Mouse (Mus musculus) limb, embryonic 14.5 days (tissue): ENCODE measurements around the gene Cfap97d2. TPM values are rescaled to one million over a fixed set of nuclear protein-coding genes. Genes with fewer than 3 reads are reported as not detected.

Experiments
- ATAC-seq: fragments of 200-750 bp; cut with Nextera tagmentation; 2 replicates; pipeline ENCODE4 v1.8.0; 2017; ENCODE audit warnings: low read depth, moderate number of reproducible peaks, moderate TSS enrichment; ENCODE audit not compliant: low FRiP score
- DNase-seq: peaks from one replicate; pipeline ENCODE4 v3.0.0-alpha.2; 2015; ENCODE audit warnings: low spot score
- H3K27ac ChIP-seq: fragments of 300-500 bp; sonication (generic); replicated peaks from 2 replicates; pipeline ENCODE4 v1.5.1; 2014; ENCODE audit warnings: low read depth, mild to moderate bottlenecking, low read length, moderate library complexity, mixed read lengths
- H3K27me3 ChIP-seq: fragments of 300-500 bp; sonication (generic); 2 replicates; pipeline ENCODE4 v1.6.1; 2014; ENCODE audit warnings: low read length, mixed read lengths; ENCODE audit not compliant: control insufficient read depth, insufficient read depth
- H3K36me3 ChIP-seq: fragments of 300-500 bp; sonication (generic); 2 replicates; pipeline ENCODE4 v1.6.1; 2014; ENCODE audit warnings: mild to moderate bottlenecking, low read length, moderate library complexity, mixed read lengths; ENCODE audit not compliant: control insufficient read depth, insufficient read depth
- H3K4me1 ChIP-seq: fragments of 300-500 bp; sonication (generic); 2 replicates; pipeline ENCODE4 v1.6.1; 2014; ENCODE audit warnings: antibody characterized with exemption, low read length, mixed read lengths; ENCODE audit not compliant: control insufficient read depth, insufficient read depth
- H3K4me2 ChIP-seq: fragments of 300-500 bp; sonication (generic); replicated peaks from 2 replicates; pipeline ENCODE4 v1.6.1; 2014; ENCODE audit warnings: low read depth, mild to moderate bottlenecking, low read length, moderate library complexity; ENCODE audit not compliant: severe bottlenecking
- H3K4me3 ChIP-seq: fragments of 300-500 bp; sonication (generic); replicated peaks from 2 replicates; pipeline ENCODE4 v1.5.1; 2014; ENCODE audit warnings: low read length
- H3K9ac ChIP-seq: fragments of 300-500 bp; sonication (generic); 2 replicates; pipeline ENCODE4 v1.6.1; 2014; ENCODE audit warnings: mild to moderate bottlenecking, low read depth, low read length, moderate library complexity; ENCODE audit not compliant: severe bottlenecking
- H3K9me3 ChIP-seq: fragments of 300-500 bp; sonication (generic); 2 replicates; pipeline ENCODE4 v1.6.1; 2016; ENCODE audit warnings: low read length; ENCODE audit not compliant: control insufficient read depth
- POLR2A ChIP-seq: fragments of 200-500 bp; IDR thresholded peaks from 2 replicates; pipeline ENCODE4 v1.8.0; 2012; ENCODE audit warnings: inconsistent platforms, mild to moderate bottlenecking, moderate library complexity, borderline replicate concordance; ENCODE audit not compliant: insufficient read depth, insufficient read length; ENCODE audit errors: extremely low read depth
- WGBS: fragments of 180-500 bp; shearing (Covaris S2); extraction: QIAGEN DNeasy Blood & Tissue Kit; methylation state at CpG from one replicate; pipeline ENCODE4 v1.1.7; 2014; 5-methylcytosine and 5-hydroxymethylcytosine counted together
- polyA plus RNA-seq, 2 experiments: library from polyadenylated mRNA; depleted of rRNA in 1 of 2; stranded (reverse) in 1 of 2; unstranded in 1 of 2; fragments of >200 nt; fragmentation: Nextera tagmentation in 1 of 2; extraction: Ambion mirVana in 1 of 2; gene quantifications; 2 replicates each; pipeline versions ENCODE4 v1.2.1 to v1.2.3; 2012 to 2014

Cfap97d2 gene
- polyA plus RNA-seq, 2 experiments, result 0.10 TPM; not detected in 1

DNA sequence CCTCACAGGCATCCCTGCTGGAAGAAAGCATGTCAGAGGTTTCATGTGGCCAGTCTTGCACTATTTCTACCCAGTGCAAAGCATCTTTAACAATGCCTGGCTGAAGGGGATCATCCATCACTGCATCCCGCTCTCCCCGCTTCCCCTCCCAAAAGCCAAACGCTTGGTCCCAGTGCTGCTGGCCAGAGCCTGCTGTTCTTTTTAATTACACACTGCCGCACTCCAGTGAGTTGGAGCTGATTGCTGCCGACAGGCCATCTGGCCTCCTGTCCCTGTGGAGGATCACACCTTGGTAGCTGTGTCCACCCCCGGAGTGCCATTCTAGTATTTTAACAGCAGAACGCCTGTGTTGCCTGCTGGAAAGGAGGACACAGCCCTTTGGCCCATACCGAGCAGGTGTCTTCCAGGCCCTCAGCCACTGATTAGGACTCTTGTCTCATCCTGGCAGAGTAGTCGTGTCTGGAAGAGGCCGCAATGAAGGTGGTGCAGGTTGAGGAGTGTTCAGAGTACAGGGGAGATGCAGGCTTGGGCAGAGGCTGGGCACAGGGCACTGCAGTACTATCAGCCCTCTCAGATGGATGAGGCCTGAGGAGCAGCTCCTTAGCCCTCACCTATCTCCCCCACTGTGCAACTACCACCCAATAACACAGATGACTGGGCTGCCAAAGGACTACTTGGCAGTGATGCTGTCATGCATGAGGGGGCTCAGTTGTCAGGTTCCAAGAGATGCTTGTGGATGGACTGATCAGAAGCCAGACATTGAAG lies 13.2 kb upstream of the Cfap97d2 start:
- no peak overlapping the region for H3K9ac ChIP-seq
- TF ChIP-seq POLR2A, result no peak
- no peak for ATAC-seq
- no peak overlapping the region for H3K4me2 ChIP-seq
- WGBS, result 46% methylated on average over 10 of the region's 10 CpGs
- DNase-seq, result no peak
- no peaks in the 10 kb centered on the region for H3K4me1 ChIP-seq
- no peak overlapping the region for H3K4me3 ChIP-seq
- H3K36me3 ChIP-seq, result no peaks in the 10 kb centered on the region
- no peak overlapping the region for H3K27ac ChIP-seq
- H3K9me3 ChIP-seq, result no peaks in the 10 kb centered on the region
- H3K27me3 ChIP-seq, result no peaks in the 10 kb centered on the region

DNA sequence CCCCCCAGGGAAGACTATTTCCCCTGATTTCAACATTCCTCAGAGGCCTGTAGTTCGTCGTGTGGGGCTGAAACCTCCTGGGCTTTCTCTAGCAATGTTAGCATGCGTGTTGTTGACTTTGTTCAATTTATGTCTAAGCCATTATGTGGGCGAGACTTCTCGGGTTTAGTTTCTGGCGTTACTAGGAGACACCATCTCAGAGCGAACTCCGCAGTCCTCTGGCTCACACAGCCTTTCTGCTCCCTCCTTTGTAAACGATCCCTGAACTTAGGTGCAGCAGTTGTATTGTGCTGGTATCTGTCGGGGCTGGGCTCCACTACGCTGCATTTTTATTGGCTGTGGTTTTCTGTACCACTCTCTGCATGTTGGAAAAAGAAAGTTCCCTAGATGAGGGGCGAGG lies 11.0 kb upstream of the Cfap97d2 start:
- no peak for ATAC-seq
- H3K9ac ChIP-seq, result no peak overlapping the region
- H3K9me3 ChIP-seq, result no peaks in the 10 kb centered on the region
- 59% methylated on average over 12 of the region's 12 CpGs for WGBS
- H3K4me3 ChIP-seq, result no peak overlapping the region
- H3K27me3 ChIP-seq, result no peaks in the 10 kb centered on the region
- no peaks in the 10 kb centered on the region for H3K36me3 ChIP-seq
- no peak for TF ChIP-seq POLR2A
- no peaks in the 10 kb centered on the region for H3K4me1 ChIP-seq
- H3K27ac ChIP-seq, result no peak overlapping the region
- no peak for DNase-seq
- H3K4me2 ChIP-seq, result no peak overlapping the region

DNA sequence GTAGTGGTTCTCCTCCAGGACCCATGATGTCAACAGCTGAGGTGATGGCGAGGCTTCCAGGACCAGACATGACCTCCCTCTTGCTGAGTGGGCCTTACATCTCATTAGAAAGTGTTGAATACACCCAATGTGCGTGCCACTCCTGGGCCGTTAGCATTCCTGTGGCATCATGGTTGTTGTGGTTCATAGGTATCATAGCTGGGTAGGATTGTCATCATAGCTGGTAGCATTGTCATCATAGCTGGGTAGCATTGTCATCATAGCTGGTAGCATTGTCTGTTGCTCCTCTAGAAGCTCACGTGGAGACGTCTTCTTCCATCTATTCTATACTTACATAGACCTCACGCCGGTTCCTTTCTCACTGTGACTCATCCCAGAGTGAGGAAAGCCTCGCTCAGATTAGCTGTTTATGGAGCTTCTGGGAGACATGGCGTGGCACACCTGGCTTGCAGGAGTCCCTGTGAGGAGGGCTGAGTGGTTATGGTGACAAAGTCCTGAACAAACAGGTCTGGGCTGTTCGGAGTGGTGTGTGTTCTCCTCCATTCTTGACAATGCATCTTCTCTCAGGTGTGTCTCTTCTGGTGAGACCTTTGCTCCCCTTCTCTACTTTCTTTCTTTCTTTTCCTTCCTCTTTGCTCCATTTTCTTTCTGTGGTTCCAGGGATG lies 10.4 kb upstream of the Cfap97d2 start:
- Histone ChIP-seq H3K4me2 (no peak overlapping the region), H3K27ac (no peak overlapping the region), H3K36me3 (no peaks in the 10 kb centered on the region), H3K4me1 (no peaks in the 10 kb centered on the region), H3K9ac (no peak overlapping the region), H3K9me3 (no peaks in the 10 kb centered on the region), H3K27me3 (no peaks in the 10 kb centered on the region), H3K4me3 (no peak overlapping the region)
- TF ChIP-seq POLR2A, result no peak
- 86% methylated on average over 10 of the region's 10 CpGs for WGBS
- no peak for ATAC-seq
- no peak for DNase-seq

DNA sequence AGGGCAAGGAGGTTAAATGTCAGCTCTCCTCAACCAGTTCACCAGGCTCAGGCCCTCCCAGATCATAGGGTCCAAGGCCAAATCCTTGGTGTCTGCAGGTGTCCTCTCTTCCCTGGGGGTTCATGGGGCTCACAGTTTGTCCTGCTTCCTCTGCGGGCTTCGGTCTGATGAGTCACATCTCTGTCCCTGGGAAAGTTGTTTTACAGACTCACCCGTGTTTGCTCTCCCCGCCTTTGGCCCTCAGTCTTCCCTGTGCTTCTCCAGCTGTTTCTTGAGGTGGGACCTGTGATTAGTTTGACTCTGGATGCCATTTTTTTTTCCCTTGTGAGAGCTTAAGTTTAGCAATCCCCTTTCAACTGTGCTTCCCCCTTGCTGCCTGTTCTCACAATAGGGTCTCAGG lies 9.5 kb upstream of the Cfap97d2 start:
- no peaks in the 10 kb centered on the region for H3K27me3 ChIP-seq
- H3K36me3 ChIP-seq, result no peaks in the 10 kb centered on the region
- no peak for TF ChIP-seq POLR2A
- DNase-seq (no peak), ATAC-seq (no peak)
- H3K9me3 ChIP-seq, result no peaks in the 10 kb centered on the region
- no peak overlapping the region for H3K27ac ChIP-seq
- H3K9ac ChIP-seq, result no peak overlapping the region
- 79% methylated on average over 4 of the region's 4 CpGs for WGBS
- H3K4me1 ChIP-seq, result no peaks in the 10 kb centered on the region
- no peak overlapping the region for H3K4me3 ChIP-seq
- H3K4me2 ChIP-seq, result no peak overlapping the region

DNA sequence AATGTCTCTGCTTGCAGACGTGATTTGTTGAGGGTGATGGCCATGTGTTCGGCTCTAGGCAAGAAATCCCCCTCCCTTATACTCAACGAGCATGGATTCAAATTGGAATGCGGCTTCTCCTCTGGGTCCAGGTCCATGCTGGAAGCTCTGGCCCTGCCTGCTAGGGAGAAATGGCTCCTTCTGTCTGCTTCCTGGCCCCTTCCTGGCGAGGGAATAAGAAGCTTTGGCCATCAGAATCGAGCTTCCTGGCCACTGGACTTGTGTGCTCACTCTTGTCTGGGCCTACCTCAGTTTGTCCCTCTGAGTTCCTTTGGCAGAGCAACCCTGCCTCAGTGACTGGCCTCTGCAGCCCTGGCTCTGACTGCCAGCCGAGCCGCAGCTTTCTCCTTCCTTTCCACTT lies 8.5 kb upstream of the Cfap97d2 start:
- no peak for DNase-seq

More for the DNA sequence above, 8.5 kb upstream of the Cfap97d2 start:
- Histone ChIP-seq H3K27ac (no peak overlapping the region), H3K27me3 (no peaks in the 10 kb centered on the region), H3K9me3 (no peaks in the 10 kb centered on the region), H3K4me2 (no peak overlapping the region), H3K36me3 (no peaks in the 10 kb centered on the region), H3K9ac (no peak overlapping the region), H3K4me1 (no peaks in the 10 kb centered on the region), H3K4me3 (no peak overlapping the region)
- TF ChIP-seq POLR2A, result no peak
- 69% methylated on average over 8 of the region's 8 CpGs for WGBS
- ATAC-seq, result no peak
